Mouse (Mus musculus) thymus, adult 2 months (tissue): ENCODE results near the gene Ppp3ca. TPM values are rescaled to one million over a fixed set of nuclear protein-coding genes. Genes with fewer than 3 reads are reported as not detected.

Experiments used
- DNase-seq: peaks from one replicate; pipeline ENCODE4 v3.0.0; 2021
- H3K27ac ChIP-seq: fragments of 200-500 bp; 2 replicates; pipeline ENCODE4 v1.5.1; 2012; ENCODE audit warnings: low read length, control low read depth; ENCODE audit not compliant: control insufficient read depth, insufficient read depth
- H3K27me3 ChIP-seq: fragments of 200-500 bp; 2 replicates; pipeline ENCODE4 v1.6.1; 2012; ENCODE audit warnings: mild to moderate bottlenecking, low read length, moderate library complexity, mixed read lengths; ENCODE audit not compliant: control insufficient read depth, insufficient read depth
- H3K36me3 ChIP-seq: fragments of 200-500 bp; 2 replicates; pipeline ENCODE4 v1.6.1; 2012; ENCODE audit warnings: mild to moderate bottlenecking, low read length, moderate library complexity; ENCODE audit not compliant: control insufficient read depth, insufficient read depth
- H3K4me1 ChIP-seq: fragments of 200-500 bp; replicated peaks from 2 replicates; pipeline ENCODE4 v1.6.1; 2012; ENCODE audit warnings: low read length; ENCODE audit not compliant: control insufficient read depth, insufficient read depth
- H3K4me3 ChIP-seq: fragments of 200-500 bp; 2 replicates; pipeline ENCODE4 v1.5.1; 2012; ENCODE audit warnings: mild to moderate bottlenecking, low read length, control low read depth, moderate library complexity; ENCODE audit not compliant: control insufficient read depth, insufficient read depth
- CTCF ChIP-seq: fragments of 200-500 bp; IDR thresholded peaks from 2 replicates; pipeline ENCODE4 v1.5.1; 2012; ENCODE audit warnings: mild to moderate bottlenecking, control low read depth, low read length, moderate library complexity, borderline replicate concordance; ENCODE audit not compliant: control insufficient read depth, poor library complexity, insufficient read depth; ENCODE audit errors: extremely low read depth
- POLR2A ChIP-seq: fragments of 200-500 bp; IDR thresholded peaks from 2 replicates; pipeline ENCODE4 v1.6.1; 2012; ENCODE audit warnings: mild to moderate bottlenecking, low read length, control low read depth, moderate library complexity; ENCODE audit not compliant: control insufficient read depth, poor library complexity, insufficient read depth; ENCODE audit errors: extremely low read depth
- WGBS: fragments of 180-500 bp; shearing (Covaris S2); methylation state at CpG from one replicate; pipeline ENCODE4 v1.1.7; 2018; 5-methylcytosine and 5-hydroxymethylcytosine counted together
- polyA plus RNA-seq: library from polyadenylated mRNA; depleted of rRNA; stranded (reverse); fragments of >200 nt; gene quantifications from 2 replicates; pipeline ENCODE4 v1.2.3, GENCODE M21; 2012

Ppp3ca gene
- polyA plus RNA-seq, 1 experiment, result 5.6 TPM

- Histone ChIP-seq H3K27me3 (no peaks in the 10 kb centered on the region), H3K36me3 (no peaks in the 10 kb centered on the region), H3K4me1 (no peaks in the 10 kb centered on the region), H3K4me3 (no peak overlapping the region), H3K27ac (no peak overlapping the region)
- TF ChIP-seq POLR2A (no peak), CTCF (no peak)
- WGBS, result 90% methylated on average over 5 of the region's 5 CpGs
- no peak for DNase-seq
Measured at GRCm38 (mm10) chr3:136791404-136791803, 121.5 kb downstream of the Ppp3ca start.

DNA sequence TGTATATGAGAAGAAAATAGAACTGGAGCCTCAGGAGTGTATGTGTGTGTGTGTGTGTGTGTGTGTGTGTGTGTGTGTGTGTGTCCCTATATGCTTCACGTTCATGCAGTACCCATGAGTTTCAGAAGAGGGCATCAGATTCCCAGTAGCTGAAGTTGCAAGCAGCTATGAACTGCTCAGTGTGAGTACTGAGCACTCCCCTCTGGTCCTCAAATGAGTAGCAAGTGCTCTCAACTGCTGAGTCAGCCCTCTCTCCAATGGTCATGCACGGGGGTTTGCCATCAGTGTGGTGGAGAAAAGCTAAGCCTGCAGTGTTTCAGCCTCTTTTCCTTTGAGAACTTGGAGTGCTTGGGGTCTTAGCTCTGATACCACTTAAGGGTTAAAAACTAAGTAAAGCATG is 122.0 kb downstream of the Ppp3ca start:
- no peak for DNase-seq
- Histone ChIP-seq H3K4me3 (no peak overlapping the region), H3K27me3 (no peaks in the 10 kb centered on the region), H3K27ac (no peak overlapping the region), H3K36me3 (no peaks in the 10 kb centered on the region), H3K4me1 (no peaks in the 10 kb centered on the region)
- no peak for TF ChIP-seq POLR2A
- TF ChIP-seq CTCF, result no peak
- 96% methylated on average over 2 of the region's 2 CpGs for WGBS

DNA sequence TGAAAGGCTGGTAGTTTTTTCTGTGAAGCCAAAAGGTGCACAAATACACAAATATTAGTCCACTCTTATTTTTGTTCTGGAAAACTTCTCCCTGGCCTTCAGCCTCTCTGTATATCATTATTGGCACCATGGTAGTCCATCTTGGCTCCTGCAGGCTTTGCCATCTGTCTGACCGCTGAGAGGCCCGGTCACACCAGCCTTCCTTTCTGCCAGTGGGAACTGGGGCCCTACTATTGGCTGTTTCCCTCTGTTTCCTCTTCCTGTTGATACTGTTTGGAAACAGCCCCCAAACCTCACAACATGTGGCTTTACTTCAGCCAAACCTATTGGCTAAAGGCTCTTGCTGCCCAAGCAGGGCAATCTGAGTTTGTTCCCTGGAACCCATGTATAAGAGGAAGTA is 123.5 kb downstream of the Ppp3ca start:
- Histone ChIP-seq H3K36me3 (no peaks in the 10 kb centered on the region), H3K27ac (no peak overlapping the region), H3K4me3 (no peak overlapping the region), H3K4me1 (no peaks in the 10 kb centered on the region), H3K27me3 (no peaks in the 10 kb centered on the region)
- TF ChIP-seq POLR2A, result no peak
- no peak for TF ChIP-seq CTCF
- DNase-seq, result no peak
- 98% methylated on average over 2 of the region's 2 CpGs for WGBS

- 86% methylated on average over 7 of the region's 7 CpGs for WGBS
Measured at GRCm38 (mm10) chr3:136794426-136795217, 124.7 kb downstream of the Ppp3ca start.

DNA sequence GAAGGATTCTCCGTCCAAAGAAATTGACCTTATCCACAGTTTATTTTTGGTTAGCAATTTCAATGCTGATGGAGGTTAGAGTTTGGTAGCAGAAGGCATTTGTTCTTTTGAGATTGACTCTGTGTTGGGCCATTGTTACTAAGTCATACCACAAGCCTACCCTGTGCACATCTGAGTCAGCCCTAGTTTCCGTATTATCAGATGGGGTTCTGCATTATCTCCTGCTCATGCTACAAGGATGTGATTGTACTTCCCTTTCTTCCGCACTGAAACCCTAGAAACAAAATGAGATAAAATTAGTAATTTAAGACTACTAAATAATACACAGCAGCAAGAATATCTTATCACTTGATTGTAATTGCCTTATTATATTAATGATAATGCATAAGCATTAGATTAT is 129.0 kb downstream of the Ppp3ca start:
- DNase-seq, result no peak
- H3K4me1 ChIP-seq, result no peaks in the 10 kb centered on the region
- no peaks in the 10 kb centered on the region for H3K36me3 ChIP-seq
- no peaks in the 10 kb centered on the region for H3K27me3 ChIP-seq
- no peak overlapping the region for H3K4me3 ChIP-seq
- WGBS, result 93% methylated on average over 3 of the region's 3 CpGs
- H3K27ac ChIP-seq, result no peak overlapping the region
- TF ChIP-seq CTCF (no peak), POLR2A (no peak)

More at GRCm38 (mm10) chr3:136794426-136795217, 124.7 kb downstream of the Ppp3ca start:
- no peak overlapping the region for H3K4me3 ChIP-seq
- DNase-seq, result no peak
- H3K4me1 ChIP-seq, result no peaks in the 10 kb centered on the region
- no peaks in the 10 kb centered on the region for H3K27me3 ChIP-seq
- no peak overlapping the region for H3K27ac ChIP-seq
- TF ChIP-seq CTCF (no peak), POLR2A (no peak)
- no peaks in the 10 kb centered on the region for H3K36me3 ChIP-seq

- DNase-seq, result no peak
- H3K4me3 ChIP-seq, result no peak overlapping the region
- WGBS, result 94% methylated on average over 4 of the region's 4 CpGs
- TF ChIP-seq CTCF, result no peak
- no peak for TF ChIP-seq POLR2A
- H3K4me1 ChIP-seq, result no peaks in the 10 kb centered on the region
- H3K27me3 ChIP-seq, result no peaks in the 10 kb centered on the region
- H3K27ac ChIP-seq, result no peak overlapping the region
- no peaks in the 10 kb centered on the region for H3K36me3 ChIP-seq
Measured at GRCm38 (mm10) chr3:136802595-136802994, 132.7 kb downstream of the Ppp3ca start.
